Mouse (Mus musculus): Measurements from ENCODE around the gene Commd7.

DNA sequence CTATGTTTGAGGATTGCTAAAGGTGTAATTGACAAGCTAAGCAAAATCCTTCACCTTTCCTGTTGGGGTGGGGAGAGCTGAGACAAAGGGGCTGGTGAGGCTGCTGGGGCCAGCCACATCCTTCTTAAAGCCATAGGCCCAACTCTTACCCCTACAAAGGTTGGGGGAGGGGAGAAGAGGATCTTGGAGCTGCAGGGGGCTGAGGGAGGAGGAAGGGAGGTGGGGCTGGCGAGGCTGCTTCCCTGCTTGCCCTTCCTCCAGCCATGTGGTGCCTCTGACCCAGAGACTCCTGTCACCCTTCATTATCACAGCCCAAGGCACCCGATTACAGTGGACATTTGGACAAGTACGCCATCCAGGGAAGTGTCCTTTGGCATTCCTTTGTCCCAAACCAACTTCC lies 19.1 kb upstream of the Commd7 start:
- TF ChIP-seq GATA1 (IDR thresholded peaks at IDR 0.05; ENCODE audit: borderline replicate concordance, low read length) (no peak), FLI1 (IDR thresholded peaks at IDR 0.05; ENCODE audit: low read length) (no peak)

All from megakaryocyte, embryonic 14.5 days (primary cell).